Mouse (Mus musculus) heart, postnatal 25 days (tissue): Measurements from ENCODE around the gene Cacybp. TPM values are rescaled to one million over a fixed set of nuclear protein-coding genes. Genes with fewer than 3 reads are reported as not detected.

Source experiments
- DNase-seq: peaks from one replicate; pipeline ENCODE4 v3.0.0; 2022; ENCODE audit warnings: low spot score
- intact Hi-C: fragments of 180-260 bp; cut with DNase I; formaldehyde crosslinking; loops from one replicate; pipeline ENCODE4 v1.15.1; 2025
- total RNA-seq, 2 experiments: library from RNA; stranded (reverse); gene quantifications; 2 replicates each; pipeline ENCODE4 v1.2.3; 2021

The Cacybp gene
- total RNA-seq, 2 experiments from 2014 or later, result 64.0 to 74.6 TPM

DNA sequence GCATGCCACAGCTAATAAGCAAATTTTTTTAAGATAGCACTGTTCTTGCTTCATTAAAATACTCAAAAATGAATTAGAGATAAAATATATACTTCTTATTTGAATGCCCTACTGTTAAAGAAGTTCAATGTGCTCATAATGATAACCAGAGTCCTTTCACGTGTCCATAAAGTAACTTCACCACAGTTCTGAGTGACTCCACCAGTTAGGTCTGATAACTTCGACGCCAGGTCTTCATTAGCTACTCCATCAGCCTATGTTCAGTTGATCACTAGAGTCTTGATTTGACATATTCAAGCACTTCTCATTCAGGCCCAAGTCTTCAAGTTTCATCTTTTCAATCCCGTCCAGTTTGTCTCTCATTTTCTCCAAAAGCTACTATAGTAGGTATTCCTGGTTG, 14.5 kb upstream of the Cacybp start:
- DNase-seq, result no peak
- intact Hi-C loops, result no loop called here

DNA sequence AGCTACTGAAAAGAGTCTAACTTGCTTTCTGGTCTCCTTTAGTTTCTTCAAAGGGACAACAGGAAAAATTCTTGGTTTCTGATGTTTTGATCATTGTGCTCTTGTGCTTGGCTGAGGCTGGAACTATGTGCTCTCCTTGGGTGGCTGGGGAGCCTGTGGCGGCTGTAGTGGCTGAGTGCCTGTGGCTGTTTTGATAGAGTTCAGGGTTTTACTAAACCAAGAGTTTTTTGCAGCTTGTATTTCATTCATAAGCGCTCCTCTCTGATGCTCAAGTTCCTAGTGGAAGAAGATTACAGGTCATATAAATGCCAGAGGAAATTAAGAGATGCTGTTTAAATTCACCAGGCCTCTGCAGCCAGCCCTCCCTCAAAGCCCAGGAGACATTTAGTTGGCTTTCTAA, 11.4 kb upstream of the Cacybp start:
- DNase-seq, result no peak
- intact Hi-C loops, result no loop called here

DNA sequence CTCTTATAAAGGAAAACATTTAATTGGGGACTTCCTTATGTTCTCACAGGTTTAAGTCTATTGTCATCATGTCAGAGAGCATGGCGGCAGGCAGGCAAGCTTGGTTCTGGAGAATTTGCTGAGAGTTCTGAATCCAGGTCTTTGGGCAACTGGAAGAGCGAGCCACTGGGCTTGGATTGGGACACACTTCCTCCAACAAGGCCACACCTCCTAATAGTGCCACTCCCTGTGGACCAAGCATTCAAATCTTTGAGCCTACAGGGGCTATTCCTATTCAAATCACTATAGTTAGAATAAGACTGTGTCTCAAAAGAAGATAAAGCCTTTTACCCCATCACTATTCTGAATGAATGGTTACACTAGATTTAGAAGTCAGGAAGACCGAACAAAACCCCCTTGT, 5.2 kb upstream of the Cacybp start:
- intact Hi-C loops, result loop anchor here (10.0 kb wide), 2 partner anchors 577 to 917 kb away; partner anchors contain the start of genes Klhl20 and Rabgap1l
- DNase-seq, result no peak

DNA sequence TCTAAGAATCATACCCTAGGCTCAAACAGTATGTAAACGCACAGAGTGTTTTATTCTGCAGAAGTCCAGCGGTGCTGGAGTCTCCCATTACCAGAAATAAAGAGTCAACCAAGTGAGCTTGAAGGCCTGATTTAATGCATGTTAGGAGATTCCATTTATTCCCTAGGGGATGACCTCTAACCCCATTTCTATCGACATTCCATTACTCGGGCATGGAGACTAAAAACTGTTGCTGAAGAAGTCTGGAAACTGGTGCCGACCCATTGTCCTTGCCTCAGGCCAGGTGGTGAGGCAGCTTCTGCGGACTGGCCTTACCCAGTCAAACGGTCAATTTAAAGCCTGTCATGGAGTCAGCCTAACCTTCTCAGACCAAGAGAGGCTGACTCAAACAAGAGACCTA, 1.5 kb upstream of the Cacybp start:
- no peak for DNase-seq
- intact Hi-C loops, result loop anchor here (10.0 kb wide), 2 partner anchors 581 to 921 kb away; partner anchors contain the start of genes Klhl20 and Rabgap1l

DNA sequence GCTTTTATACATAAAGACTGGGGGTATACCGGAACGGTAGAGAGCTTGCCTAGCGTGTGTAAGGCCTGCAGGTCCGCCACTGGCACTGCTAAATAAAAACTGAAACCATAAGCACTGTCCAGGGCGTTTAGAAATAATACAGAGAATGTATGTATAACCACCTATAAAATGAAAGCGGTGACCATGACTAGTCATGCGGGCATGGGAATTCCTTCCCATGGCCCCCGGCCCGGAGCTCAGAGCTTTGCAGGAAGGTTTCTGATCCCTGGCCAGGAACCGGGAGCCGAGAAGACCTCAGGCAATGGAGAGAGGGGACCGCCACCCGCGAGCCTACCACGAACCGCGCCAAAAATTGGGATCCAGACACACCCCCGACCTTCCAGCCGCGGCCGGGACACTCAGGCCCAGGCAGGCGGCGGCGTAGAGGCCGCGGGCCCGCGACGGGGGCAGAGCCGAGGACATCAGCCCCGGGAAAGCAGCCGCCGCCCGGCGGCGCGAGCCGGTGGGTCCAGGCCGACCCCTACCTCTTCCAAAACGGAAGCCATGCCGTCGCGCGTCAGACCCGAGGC, 468 bp downstream of the Cacybp start:
- intact Hi-C loops, result loop anchor here (1.0 to 10.0 kb wide), 3 partner anchors 17 to 923 kb away; partner anchors contain the start of genes Klhl20, Mrps14 and Rabgap1l
- no peak for DNase-seq

DNA sequence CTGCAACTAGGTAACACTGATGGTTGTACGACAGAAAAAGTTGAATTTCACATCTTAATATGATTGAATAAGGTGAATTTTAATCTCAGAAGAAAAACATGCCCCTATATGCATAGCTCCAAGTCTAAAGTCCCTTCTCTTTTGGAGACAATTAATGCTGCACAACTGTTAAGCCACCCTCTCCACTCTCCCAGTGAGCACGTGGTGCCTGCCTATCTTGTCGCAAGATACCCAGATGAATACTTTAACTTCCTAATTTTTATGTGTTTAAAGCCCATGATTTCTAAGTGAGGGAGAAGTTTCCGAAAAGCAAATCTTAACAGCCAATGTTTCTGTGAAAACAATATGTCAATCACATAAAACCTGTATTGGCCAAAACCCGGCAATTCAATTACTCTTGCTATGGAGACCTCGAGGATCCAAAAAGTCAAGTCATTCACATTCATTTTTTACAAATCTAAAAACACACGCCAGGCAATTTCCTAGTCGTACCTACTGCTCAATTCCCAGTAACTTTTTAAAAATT, 1.0 kb downstream of the Cacybp start:
- intact Hi-C loops, result loop anchor here (1.0 to 10.0 kb wide), 3 partner anchors 16 to 923 kb away; partner anchors contain the start of genes Klhl20, Mrps14 and Rabgap1l
- DNase-seq, result no peak

DNA sequence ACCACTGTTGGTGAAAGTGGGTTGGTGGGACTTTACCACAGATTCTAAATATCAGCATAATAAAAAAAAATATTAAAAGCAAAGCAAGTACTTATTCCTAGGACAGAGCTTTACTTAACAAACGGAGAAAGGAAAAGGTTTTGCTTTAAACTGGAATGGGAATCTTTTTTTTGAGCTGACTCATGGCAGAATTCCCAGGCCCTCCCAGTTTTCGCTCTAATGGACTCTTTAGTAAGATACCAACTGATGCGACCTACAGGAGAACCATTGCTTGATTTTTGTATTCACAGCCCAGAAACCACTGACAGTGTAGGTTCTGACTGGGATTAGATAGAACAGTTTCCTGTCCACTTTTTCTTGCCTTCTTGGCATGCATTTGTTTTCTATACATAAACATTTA, 2.1 kb downstream of the Cacybp start:
- intact Hi-C loops, result loop anchor here (10.0 kb wide), 2 partner anchors 584 to 924 kb away; partner anchors contain the start of genes Klhl20 and Rabgap1l

DNA sequence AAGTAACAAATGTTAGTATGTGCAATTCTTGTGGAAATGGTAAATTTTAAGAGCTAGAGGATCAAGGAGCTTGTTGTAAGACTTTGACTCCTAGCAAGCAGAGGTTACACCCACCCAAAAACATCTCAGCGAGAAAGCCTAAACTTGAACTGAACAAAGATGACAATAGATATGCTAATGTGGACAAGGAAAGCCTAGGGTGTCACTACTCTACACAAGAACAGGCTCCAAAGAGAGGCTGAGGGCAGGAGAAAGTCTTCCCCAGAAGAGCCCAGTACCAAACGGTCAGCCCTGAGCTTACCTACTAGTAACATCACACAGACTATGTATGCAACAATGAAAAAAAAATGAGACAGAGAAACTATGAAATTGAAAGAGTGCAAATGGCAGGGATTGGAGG, 2.8 kb downstream of the Cacybp start:
- intact Hi-C loops, result loop anchor here (10.0 kb wide), 2 partner anchors 585 to 925 kb away; partner anchors contain the start of genes Klhl20 and Rabgap1l
- DNase-seq, result no peak

More for the DNA sequence above, 2.1 kb downstream of the Cacybp start:
- no peak for DNase-seq

DNA sequence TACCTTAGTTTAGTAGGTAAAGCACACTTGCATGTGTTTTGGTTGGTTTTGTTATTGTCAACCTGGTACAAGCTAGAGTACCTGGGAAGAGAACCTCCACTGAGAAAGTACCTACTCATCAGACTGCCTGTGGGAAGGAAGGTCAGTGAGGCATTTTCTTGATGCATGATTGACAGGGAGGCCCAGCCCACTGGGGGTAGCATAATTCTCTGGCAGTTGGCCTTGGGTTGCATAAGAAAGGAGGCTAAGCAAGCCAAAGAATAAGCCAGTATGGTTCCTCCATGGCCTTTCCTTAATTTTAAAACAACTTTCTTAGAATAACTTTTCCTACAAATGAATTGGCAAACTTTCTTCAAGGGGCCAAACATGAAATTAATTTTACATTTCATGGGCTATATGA, 7.2 kb downstream of the Cacybp start:
- intact Hi-C loops, result no loop called here
- no peak for DNase-seq

DNA sequence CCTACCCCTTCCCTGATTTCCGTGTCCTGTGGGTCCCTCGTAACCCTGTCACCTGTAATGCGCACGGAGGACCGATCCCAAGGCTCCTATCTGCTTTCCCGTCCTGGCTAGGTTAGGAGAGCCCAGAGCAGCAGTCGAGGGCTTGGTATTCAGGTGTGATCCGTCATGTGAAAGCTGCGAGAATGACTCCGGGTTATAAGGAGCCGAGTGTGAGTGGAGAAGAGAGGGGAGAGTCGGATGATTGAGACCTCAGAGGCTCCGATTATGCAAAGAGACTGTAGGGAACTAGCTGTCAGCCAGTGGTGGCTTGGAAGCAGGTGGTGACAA, 17.4 kb downstream of the Cacybp start:
- intact Hi-C loops, result loop anchor here (1.0 kb wide), 1 partner anchor 17 kb away; the partner anchor contains the start of gene Cacybp

DNA sequence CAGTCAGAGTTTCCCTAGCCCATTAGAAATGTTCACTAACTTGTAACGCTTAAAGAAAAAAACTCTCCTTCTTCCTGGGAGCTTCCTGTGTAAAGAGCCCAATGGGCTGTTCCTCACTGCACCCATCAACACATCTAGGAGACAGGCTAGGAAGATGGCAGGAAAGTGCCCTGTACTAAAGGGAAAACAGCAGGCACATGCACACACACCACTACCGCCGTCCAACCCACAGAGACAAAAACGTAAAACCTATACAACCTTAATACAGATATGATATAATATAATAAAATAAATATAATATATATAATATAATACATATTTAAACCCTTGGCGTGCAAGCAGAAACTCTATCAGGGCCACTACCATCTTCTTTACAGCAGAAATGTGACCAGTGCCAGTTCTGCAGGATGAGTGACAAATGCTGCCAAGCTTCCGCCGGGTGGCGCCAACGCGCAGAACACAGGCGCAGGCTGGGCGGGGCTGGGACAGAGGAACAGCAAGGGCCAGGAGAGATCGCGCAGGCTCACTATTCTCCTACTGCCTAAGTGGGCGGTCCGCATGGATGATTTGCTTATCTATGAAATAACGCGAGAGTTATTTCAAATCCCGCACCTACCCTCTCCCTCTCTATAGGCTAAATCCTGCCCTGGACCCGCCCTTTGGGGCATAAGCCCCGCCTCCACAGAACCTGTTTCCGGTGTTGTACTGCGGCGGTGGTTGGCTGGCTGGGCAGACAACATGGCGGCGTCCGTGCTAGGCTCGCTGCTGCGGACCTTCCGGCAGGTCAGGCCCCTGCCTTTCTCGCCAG, 17.9 kb downstream of the Cacybp start, which contains the start of gene Mrps14:
Gene Mrps14 (plus strand): TSS at position 687 of the 808 bp plus-strand sequence.
- intact Hi-C loops, result loop anchor here (1.0 kb wide), 1 partner anchor 18 kb away; the partner anchor contains the start of gene Cacybp
- peak; percentile 97 for DNase-seq

More for the DNA sequence above, 17.4 kb downstream of the Cacybp start:
- no peak for DNase-seq

DNA sequence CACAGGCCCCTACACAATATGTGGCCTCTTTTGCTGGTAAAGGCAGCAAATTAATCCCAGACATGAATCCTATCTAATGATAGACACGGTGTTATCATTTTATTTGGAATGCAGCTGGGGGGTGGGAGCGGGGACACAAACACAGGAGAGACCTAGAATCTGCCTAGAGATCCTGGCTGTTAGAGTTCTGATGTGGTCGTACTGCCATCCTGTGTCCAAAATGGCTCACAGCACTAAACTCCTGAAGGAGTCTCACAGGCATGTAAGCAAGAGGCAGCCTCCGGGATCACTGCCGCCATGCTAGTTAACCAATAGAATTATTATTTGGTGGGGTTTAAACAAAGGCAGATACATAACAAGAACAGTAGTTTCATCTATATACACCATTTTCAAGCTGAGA, 28.2 kb downstream of the Cacybp start:
- intact Hi-C loops, result loop anchor here (10.0 kb wide), 2 partner anchors 270 to 790 kb away; no protein-coding TSS in a partner anchor
- DNase-seq, result no peak

DNA sequence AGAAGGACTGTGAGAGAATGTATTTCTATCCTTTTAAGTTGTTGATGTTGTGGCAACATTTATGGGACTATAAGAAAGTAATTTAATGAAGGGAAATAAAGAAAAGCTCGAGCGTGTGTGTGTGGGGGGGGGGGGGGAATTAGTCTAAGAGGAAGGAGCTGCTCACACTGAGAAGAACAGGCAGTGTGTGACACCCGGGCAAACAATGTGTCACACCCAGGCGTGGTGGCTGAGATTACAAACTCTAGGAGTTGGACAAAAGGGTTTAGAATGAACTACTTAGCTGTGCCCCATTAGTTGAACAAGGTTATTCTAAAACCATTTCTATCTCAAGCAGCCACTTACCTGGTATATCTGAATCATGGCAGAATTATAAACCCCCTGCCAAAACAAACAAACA, 31.5 kb downstream of the Cacybp start:
- no peak for DNase-seq
- intact Hi-C loops, result loop anchor here (10.0 kb wide), 2 partner anchors 266 to 786 kb away; no protein-coding TSS in a partner anchor

DNA sequence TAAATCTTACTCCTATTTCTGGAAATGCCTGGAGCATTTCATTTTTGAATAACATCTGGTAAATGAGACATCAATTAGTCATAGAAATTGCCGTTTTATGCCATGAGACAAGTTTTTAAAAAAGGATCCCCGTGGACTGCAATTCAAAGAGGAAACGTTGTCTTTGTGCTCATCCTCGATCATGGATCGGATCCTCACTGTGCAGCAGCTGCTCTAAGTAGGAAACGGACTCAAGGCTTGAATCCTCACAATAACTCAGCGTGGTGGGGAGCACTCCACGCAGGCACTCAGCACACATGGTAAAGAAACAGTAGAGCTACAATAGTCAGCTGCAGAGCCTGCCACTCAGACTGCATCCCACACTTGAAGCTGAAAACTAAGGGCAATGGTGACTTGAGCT, 35.8 kb downstream of the Cacybp start:
- DNase-seq, result no peak
- intact Hi-C loops, result no loop called here

DNA sequence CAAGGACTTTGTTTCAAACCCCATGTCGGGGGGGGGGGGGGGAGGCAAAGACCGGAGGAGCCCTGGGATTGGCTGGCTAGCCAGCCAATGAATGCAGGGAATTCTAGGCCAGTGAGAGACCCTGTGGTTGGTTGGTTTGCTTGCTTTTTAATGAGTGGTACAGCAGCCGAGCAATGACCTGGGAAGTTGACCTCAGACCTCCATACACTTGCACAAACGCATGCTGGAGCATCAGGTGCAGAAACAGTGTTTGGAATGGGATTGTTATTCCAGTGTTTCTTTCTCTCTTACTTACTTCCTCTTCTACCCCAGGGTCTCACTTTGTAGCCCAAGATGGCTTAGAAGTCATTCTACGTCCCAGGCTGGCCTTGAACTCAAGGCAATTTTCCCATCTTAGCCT, 46.1 kb downstream of the Cacybp start:
- no peak for DNase-seq
- intact Hi-C loops, result no loop called here

DNA sequence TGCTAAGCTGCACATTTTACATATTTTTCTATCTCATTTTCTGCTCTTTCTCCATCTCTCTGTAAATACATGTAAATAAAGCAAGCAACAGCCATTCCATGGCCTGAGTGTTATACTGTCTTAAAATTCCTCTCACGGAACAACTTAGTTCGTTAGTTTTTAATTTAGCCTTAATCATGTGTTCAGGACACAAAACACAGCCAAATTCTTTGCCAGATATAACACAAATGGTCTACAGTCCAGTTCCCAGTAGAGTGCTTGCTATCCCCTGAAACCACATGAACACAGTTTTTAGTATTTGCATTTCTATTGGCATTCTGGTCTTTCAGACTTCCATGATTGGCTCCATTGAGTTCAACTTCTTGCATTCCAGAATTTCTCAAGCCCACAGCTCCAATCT, 54.5 kb downstream of the Cacybp start:
- intact Hi-C loops, result no loop called here
- no peak for DNase-seq

DNA sequence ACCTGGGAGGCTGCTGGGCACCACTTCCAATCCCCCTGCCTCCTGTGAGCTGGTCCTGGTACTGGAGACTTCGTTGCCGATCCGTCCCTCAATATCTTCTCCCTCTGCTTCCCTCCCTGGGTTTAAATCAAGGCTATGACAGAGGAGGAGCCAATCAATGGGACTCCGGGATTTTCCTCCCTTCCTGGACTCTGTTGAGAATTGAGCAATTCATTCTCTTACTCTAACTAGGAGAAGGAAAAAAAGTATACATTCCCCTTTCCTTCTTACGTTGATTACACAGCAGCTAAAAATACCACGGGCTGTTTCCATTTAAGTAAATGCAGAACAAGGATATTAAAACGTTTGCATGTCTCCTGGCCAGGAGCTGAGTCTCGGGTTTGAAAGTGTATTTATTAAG, 59.2 kb downstream of the Cacybp start, which contains the start of gene Tnn:
Gene Tnn (minus strand): TSS at position 101 of the 400 bp plus-strand sequence.
- intact Hi-C loops, result no loop called here
- no peak for DNase-seq
